Mouse (Mus musculus): ENCODE results near the gene Lkaaear1.
A peak's percentile ranks its signal among the peaks of the same experiment; 100 is the strongest.

GRCm38 (mm10) chr2:181678780-181679179 is 19.5 kb downstream of the Lkaaear1 start:
- no peak for TF ChIP-seq USF2 (IDR thresholded peaks at IDR 0.05; ENCODE audit: borderline replicate concordance in 1 of 2, insufficient read depth in 1 of 2, low read depth in 1 of 2, low read length in 2 of 2)
- peak; percentile 88 to 100 (median 94) for TF ChIP-seq CTCF (IDR thresholded peaks at IDR 0.05 in 2 of 3, conservative IDR thresholded peaks at IDR 0.05 in 1 of 3; ENCODE audit: control insufficient read depth in 1 of 3, insufficient read depth in 1 of 3, low read depth in 2 of 3, low read length in 3 of 3, poor library complexity in 1 of 3, severe bottlenecking in 1 of 3)
- TF ChIP-seq POLR2AphosphoS2 (IDR thresholded peaks at IDR 0.05; ENCODE audit: low read length): no peak
- no peak for TF ChIP-seq ZMIZ1 (IDR thresholded peaks at IDR 0.05; ENCODE audit: low read depth, low read length)
- no peak for TF ChIP-seq MAZ (IDR thresholded peaks at IDR 0.05; ENCODE audit: low read depth, low read length)

Measured in MEL (cell line).